Mouse (Mus musculus) ES-CJ7 (cell line): Measurements from ENCODE around the gene Clca3b.
"Not testable (repeated sequence)": the region's sequence is repeated elsewhere in the genome, so short reads cannot be mapped to it uniquely, and the experiment has no call there.

Experiments used
- DNase-seq: peaks from one replicate; pipeline ENCODE4 v3.0.0; 2011; ENCODE audit warnings: low read depth, low spot score

The Clca3b gene

GRCm38 (mm10) chr3:144849014-144849556 lies at the start of gene Clca3b:
Clca3b (minus strand) TSS chr3:144849357.
- not testable (repeated sequence) for DNase-seq

- DNase-seq: no peak
Measured at GRCm38 (mm10) chr3:144897042-144897678, 48.0 kb upstream of the Clca3b start.

GRCm38 (mm10) chr3:144890246-144890758 lies 41.1 kb upstream of the Clca3b start:
- DNase-seq: no peak

- no peak for DNase-seq
Measured at GRCm38 (mm10) chr3:144886957-144887356, 37.8 kb upstream of the Clca3b start.

- DNase-seq: not testable (repeated sequence)
Measured at GRCm38 (mm10) chr3:144872012-144872411, 22.9 kb upstream of the Clca3b start.

- DNase-seq: no peak
Measured at GRCm38 (mm10) chr3:144849584-144849983, 427 bp upstream of the Clca3b start.

GRCm38 (mm10) chr3:144827257-144827656 lies 21.9 kb downstream of the Clca3b start:
- no peak for DNase-seq

- peak; percentile 83 for DNase-seq
Measured at GRCm38 (mm10) chr3:144825151-144825550, 24.0 kb downstream of the Clca3b start.

- DNase-seq: no peak
Measured at GRCm38 (mm10) chr3:144823331-144823730, 25.8 kb downstream of the Clca3b start.

GRCm38 (mm10) chr3:144820632-144821031 lies 28.5 kb downstream of the Clca3b start:
- DNase-seq: no peak

GRCm38 (mm10) chr3:144819219-144819618 lies 29.9 kb downstream of the Clca3b start, which contains the start of gene Clca3a2:
Clca3a2 (minus strand) TSS chr3:144819494.
- DNase-seq: not testable (repeated sequence)

GRCm38 (mm10) chr3:144813336-144813735 lies 35.8 kb downstream of the Clca3b start:
- DNase-seq: not testable (repeated sequence)

- DNase-seq: peak; percentile 33
Measured at GRCm38 (mm10) chr3:144811821-144812220, 37.3 kb downstream of the Clca3b start.

GRCm38 (mm10) chr3:144808153-144808925 lies 40.8 kb downstream of the Clca3b start:
- not testable (repeated sequence) for DNase-seq

- not testable (repeated sequence) for DNase-seq
Measured at GRCm38 (mm10) chr3:144806626-144807025, 42.5 kb downstream of the Clca3b start.

GRCm38 (mm10) chr3:144801861-144802260 lies 47.3 kb downstream of the Clca3b start:
- DNase-seq: peak; percentile 64

GRCm38 (mm10) chr3:144785181-144786148 lies 63.7 kb downstream of the Clca3b start:
- DNase-seq: no peak
